Mouse (Mus musculus) liver, embryonic 14 days (tissue): ENCODE data around the gene Trim43b. TPM values are rescaled to one million over a fixed set of nuclear protein-coding genes. Genes with fewer than 3 reads are reported as not detected.

Experiments used
- polyA plus RNA-seq: library from polyadenylated mRNA; depleted of rRNA; stranded (reverse); fragments of >200 nt; gene quantifications from 2 replicates; pipeline ENCODE4 v1.2.3, GENCODE M21; 2012; rRNA removed

The Trim43b gene
- polyA plus RNA-seq: not detected in 2 replicates

DNA sequence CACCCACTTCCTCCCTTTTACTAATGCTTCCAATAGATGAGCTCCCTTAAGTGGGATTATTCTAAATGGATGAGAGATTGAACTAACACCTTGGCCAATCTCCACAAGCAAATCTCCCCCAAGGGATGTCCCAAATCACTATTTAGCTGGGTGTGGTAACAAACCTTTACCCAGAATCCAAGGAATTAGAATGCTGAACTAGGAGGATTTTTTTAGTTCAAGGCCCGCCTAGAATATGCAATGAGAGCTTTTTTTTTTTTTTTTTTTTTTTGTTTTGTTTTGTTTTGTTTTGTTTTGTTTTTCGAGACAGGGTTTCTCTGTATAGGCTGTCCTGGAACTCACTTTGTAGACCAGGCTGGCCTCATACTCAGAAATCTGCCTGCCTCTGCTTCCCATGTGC is at the start of gene Trim43b:
Trim43b (minus strand) TSS at position 101 of the 400 bp plus-strand sequence.

Other genes starting within 250 kb of the Trim43b start
- 0.29 and 0.56 TPM in 2 replicates for gene Bcl2a1a, start 135.9 kb downstream of the Trim43b start, polyA plus RNA-seq
- gene Bcl2a1b, start 106.4 kb upstream of the Trim43b start, polyA plus RNA-seq: 0.89 and 1.1 TPM in 2 replicates
- not detected in 2 replicates for gene Gm29094, start 106.5 kb upstream of the Trim43b start, polyA plus RNA-seq
- 8.7 and 9.0 TPM in 2 replicates for gene Mthfs, start 117.8 kb upstream of the Trim43b start, polyA plus RNA-seq